Mouse (Mus musculus) lung, postnatal 0 days (tissue): ENCODE results near the gene Mmel1.

Source experiments
- CTCF ChIP-seq: IDR thresholded peaks from 2 replicates; pipeline ENCODE4 v1.5.1; 2016; ENCODE audit warnings: antibody characterized with exemption, mild to moderate bottlenecking
- EP300 ChIP-seq: IDR thresholded peaks from 2 replicates; pipeline ENCODE4 v1.6.1; 2016; ENCODE audit warnings: antibody characterized with exemption, mild to moderate bottlenecking, control low read depth

DNA sequence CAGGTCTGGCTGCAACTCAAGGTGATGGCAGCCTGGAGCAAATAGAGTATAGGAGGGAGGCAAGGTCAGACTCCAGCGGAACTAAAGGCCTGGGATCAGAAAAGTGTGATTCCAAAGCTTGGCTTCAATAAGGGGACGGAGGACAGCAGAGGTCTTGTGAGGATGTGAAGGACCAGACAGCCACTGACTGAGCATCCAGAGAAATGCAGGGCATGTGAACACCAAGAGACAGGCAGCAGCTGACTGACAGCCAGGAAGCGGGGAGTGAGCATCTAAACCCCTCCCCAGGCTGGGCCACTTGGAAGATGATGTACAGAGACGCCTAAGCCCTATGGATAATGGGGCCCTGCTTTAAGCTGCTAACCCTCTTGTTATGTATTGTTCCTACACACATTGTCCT, 1.3 kb downstream of the Mmel1 start:
- TF ChIP-seq CTCF (no peak), EP300 (no peak)
